Mouse (Mus musculus) subcutaneous adipose tissue, adult 2 months (tissue): Measurements from ENCODE around the gene Eno3. TPM values are rescaled to one million over a fixed set of nuclear protein-coding genes. Genes with fewer than 3 reads are reported as not detected.

Experiments used
- polyA plus RNA-seq: library from polyadenylated mRNA; depleted of rRNA; stranded (reverse); fragments of >200 nt; gene quantifications from 2 replicates; pipeline ENCODE4 v1.2.3, GENCODE M21; 2012; ENCODE audit warnings: low replicate concordance; rRNA removed

The Eno3 gene
- 12.2 and 21.2 TPM in 2 replicates for polyA plus RNA-seq

GRCm38 (mm10) chr11:70656964-70657363 lies at the start of gene Eno3:
TSS of gene Eno3 (plus strand) at chr11:70657202.

GRCm38 (mm10) chr11:70615516-70616093 lies 41.4 kb upstream of the Eno3 start, which contains the start of gene 4930544D05Rik:
TSS of gene 4930544D05Rik (plus strand) at chr11:70615848.

GRCm38 (mm10) chr11:70619101-70619500 lies 37.9 kb upstream of the Eno3 start, which contains the start of gene Chrne:
TSS of gene Chrne (minus strand) at chr11:70619216.

GRCm38 (mm10) chr11:70638714-70639278 lies 18.2 kb upstream of the Eno3 start, which contains the start of gene Gp1ba:
TSS of gene Gp1ba (plus strand) at chr11:70639122.

GRCm38 (mm10) chr11:70646691-70647650 lies 10.0 kb upstream of the Eno3 start, which contains the start of the genes Rnf167 and Slc25a11:
TSS of gene Rnf167 (plus strand) at chr11:70647235.
TSS of gene Slc25a11 (minus strand) at chr11:70647479.

GRCm38 (mm10) chr11:70654198-70654922 lies 2.6 kb upstream of the Eno3 start, which contains the start of gene Pfn1:
TSS of gene Pfn1 (minus strand) at chr11:70654644.

GRCm38 (mm10) chr11:70668771-70669505 lies 11.9 kb downstream of the Eno3 start, which contains the start of gene Spag7:
TSS of gene Spag7 (minus strand) at chr11:70669416.

DNA sequence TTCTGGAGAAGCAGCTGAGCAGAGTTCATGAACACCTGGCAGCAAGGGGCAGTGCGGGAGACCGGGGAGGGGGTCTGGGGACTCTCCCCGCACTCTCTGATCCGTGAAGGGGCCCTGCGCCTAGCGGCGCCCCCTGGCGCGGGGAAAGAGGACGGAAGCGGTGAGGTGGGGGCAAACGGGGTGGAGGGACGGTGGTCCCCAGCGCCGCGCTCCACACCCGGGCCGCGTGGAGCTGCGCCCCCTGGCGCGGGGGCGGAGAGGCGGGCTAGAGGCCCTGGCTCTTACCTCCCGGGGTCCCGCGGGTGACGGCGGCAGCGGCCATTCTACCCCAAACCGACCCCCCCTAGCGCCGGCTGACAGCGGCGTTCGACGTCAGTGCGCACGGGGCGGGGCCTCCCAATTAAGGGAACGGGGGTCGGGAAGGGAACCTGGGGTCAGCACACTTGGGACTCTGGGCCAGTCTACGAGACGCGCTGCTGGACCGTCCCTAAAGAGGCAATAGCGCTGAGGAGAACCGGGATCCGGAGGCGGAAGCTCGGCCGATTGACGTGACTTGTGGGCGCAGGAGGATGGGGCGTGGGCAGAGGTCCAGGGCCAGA lies 30.7 kb downstream of the Eno3 start, which contains the start of gene Camta2:
Camta2 (minus strand) TSS at position 505 of the 599 bp plus-strand sequence.

DNA sequence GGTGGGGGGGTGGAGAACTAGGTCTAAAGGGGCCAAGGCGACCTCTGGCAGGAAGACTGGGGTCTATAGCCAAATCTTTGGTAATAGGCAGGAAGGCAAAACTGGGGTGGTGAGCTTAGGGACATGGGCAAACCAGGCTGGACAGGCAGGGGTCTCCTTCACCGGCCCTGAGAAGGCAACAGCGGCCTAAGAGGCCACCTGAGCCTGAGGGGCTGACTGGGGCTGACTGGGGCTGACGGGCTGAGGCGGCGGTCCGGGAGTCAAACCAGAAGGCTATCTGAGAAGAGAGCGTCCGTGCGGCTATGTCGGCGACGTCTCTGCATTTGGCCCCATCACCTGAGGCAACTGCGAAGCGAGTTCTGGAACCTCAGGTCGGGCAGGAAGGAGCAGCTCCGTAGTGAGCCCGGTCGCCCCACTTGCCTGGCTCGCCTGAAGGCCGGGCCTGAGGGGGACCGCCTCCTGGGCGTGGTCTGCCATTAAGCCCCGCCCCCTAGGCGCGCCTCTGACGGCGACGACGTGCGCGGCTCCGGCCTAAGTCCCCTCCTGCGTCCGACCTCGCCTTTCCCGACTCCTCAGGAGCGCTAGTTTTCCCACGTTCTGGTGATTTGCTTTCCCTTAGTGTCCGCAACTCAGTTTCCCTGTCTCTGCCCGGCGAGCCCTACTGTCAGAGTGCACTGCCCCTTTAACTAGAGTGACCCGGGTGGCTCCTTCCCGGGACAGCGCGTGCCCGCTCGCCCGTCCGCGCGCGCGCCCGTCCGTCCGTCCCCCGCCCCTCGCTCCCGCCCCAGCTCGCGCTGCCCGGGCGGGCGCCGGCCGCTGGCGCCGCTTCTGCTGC lies 42.9 kb downstream of the Eno3 start, which contains the start of the genes Inca1 and Kif1c:
Inca1 (minus strand) TSS at position 434 of the 835 bp plus-strand sequence.
Kif1c (plus strand) TSS at position 827 of the 835 bp plus-strand sequence.

Other genes starting within 250 kb of the Eno3 start
- gene Pelp1, start 247.2 kb upstream of the Eno3 start, polyA plus RNA-seq = 20.8 and 30.6 TPM in 2 replicates
- 59.2 and 84.6 TPM in 2 replicates for gene Arrb2, start 224.6 kb upstream of the Eno3 start, polyA plus RNA-seq
- gene Med11, start 205.3 kb upstream of the Eno3 start, polyA plus RNA-seq = 25.2 and 25.9 TPM in 2 replicates
- gene Zmynd15, start 197.8 kb upstream of the Eno3 start, polyA plus RNA-seq = 6.1 and 13.8 TPM in 2 replicates
- 22.2 and 63.5 TPM in 2 replicates for gene Cxcl16, start 197.2 kb upstream of the Eno3 start, polyA plus RNA-seq
- 0.99 and 1.3 TPM in 2 replicates for gene Tm4sf5, start 152.0 kb upstream of the Eno3 start, polyA plus RNA-seq
- 0.34 and 0.57 TPM in 2 replicates for gene Vmo1, start 142.6 kb upstream of the Eno3 start, polyA plus RNA-seq
- gene Gltpd2, start 138.0 kb upstream of the Eno3 start, polyA plus RNA-seq = 0.51 TPM in 1 of 2 replicates, not detected in the other
- gene Psmb6, start 131.8 kb upstream of the Eno3 start, polyA plus RNA-seq = 334 and 427 TPM in 2 replicates
- gene Gm40193, start 124.3 kb upstream of the Eno3 start, polyA plus RNA-seq = not detected in 2 replicates
- gene Pld2, start 117.1 kb upstream of the Eno3 start, polyA plus RNA-seq = 41.2 and 46.2 TPM in 2 replicates
- 57.5 and 70.6 TPM in 2 replicates for gene Mink1, start 94.3 kb upstream of the Eno3 start, polyA plus RNA-seq
- not detected in 2 replicates for gene 4930544D05Rik, start 41.4 kb upstream of the Eno3 start, polyA plus RNA-seq
- 0.18 and 0.30 TPM in 2 replicates for gene Chrne, start 38.0 kb upstream of the Eno3 start, polyA plus RNA-seq
- not detected in 2 replicates for gene Gp1ba, start 18.1 kb upstream of the Eno3 start, polyA plus RNA-seq
- 99.1 and 107 TPM in 2 replicates for gene Rnf167, start 10.0 kb upstream of the Eno3 start, polyA plus RNA-seq
- gene Slc25a11, start 9.7 kb upstream of the Eno3 start, polyA plus RNA-seq = 138 and 142 TPM in 2 replicates
- gene Pfn1, start 2.6 kb upstream of the Eno3 start, polyA plus RNA-seq = 915 and 1,415 TPM in 2 replicates
- 44.8 and 49.6 TPM in 2 replicates for gene Spag7, start 12.2 kb downstream of the Eno3 start, polyA plus RNA-seq
- gene Camta2, start 30.9 kb downstream of the Eno3 start, polyA plus RNA-seq = 32.0 and 38.5 TPM in 2 replicates
- 10.2 and 25.4 TPM in 2 replicates for gene Inca1, start 43.0 kb downstream of the Eno3 start, polyA plus RNA-seq
- gene Kif1c, start 43.3 kb downstream of the Eno3 start, polyA plus RNA-seq = 94.0 and 111 TPM in 2 replicates
- gene Zfp3, start 107.0 kb downstream of the Eno3 start, polyA plus RNA-seq = 2.4 and 3.5 TPM in 2 replicates
- gene Scimp, start 155.4 kb downstream of the Eno3 start, polyA plus RNA-seq = 0.72 and 2.6 TPM in 2 replicates
- gene Rabep1, start 187.6 kb downstream of the Eno3 start, polyA plus RNA-seq = 4.6 and 5.5 TPM in 2 replicates